Mouse (Mus musculus): Measurements from ENCODE around the gene Zcchc4. TPM values are rescaled to one million over a fixed set of nuclear protein-coding genes. Genes with fewer than 3 reads are reported as not detected.

Gene Zcchc4
- 10.8 TPM for polyA plus RNA-seq (2014; fragmentation: Illumina TruSeq; extraction: RNeasy Lipid Tissue Mini Kit (QIAGEN cat#74804); ENCODE audit: low read depth, low replicate concordance)

GRCm38 (mm10) chr5:52775237-52775636 is at the start of gene Zcchc4:
Gene Zcchc4, plus strand, starts transcription at chr5:52775409.

DNA sequence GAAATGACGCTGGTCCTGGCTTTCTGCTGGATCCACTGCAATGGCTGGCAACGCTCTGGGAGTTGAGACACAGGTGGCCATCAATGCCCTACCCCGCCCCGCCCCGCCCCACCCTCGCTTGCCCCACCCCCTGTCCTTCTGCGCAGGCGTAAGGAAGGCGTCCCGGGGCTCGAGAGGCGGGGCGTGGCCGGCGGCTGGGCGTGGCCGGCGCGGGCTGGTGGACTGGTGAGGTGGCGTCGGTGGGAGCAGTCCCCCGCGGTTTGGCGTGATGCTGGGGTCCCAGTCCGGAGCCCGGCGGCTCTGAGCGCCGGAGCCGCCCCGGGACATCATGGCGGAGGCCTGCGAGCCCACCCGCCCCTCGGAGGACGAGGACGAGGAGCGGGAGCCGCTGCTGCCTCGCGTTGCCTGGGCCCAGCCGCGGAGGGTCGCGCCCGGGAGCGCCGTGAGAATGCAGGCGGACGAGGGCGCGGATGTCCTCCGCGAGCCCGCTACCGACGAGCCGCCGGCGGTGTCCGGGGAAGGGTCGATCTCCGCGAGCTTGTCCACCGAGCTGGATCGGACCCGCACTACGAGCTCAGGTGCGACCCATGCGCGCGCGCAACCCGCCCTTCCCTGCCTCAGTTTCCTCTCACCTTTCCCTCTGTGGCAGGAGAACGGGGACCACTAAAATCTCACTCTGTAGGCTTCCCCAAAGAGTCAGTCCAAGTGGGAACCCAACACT is 33.7 kb upstream of the Zcchc4 start, which contains the start of gene Pi4k2b:
TSS of gene Pi4k2b (plus strand) at position 184 of the 721 bp plus-strand sequence.

DNA sequence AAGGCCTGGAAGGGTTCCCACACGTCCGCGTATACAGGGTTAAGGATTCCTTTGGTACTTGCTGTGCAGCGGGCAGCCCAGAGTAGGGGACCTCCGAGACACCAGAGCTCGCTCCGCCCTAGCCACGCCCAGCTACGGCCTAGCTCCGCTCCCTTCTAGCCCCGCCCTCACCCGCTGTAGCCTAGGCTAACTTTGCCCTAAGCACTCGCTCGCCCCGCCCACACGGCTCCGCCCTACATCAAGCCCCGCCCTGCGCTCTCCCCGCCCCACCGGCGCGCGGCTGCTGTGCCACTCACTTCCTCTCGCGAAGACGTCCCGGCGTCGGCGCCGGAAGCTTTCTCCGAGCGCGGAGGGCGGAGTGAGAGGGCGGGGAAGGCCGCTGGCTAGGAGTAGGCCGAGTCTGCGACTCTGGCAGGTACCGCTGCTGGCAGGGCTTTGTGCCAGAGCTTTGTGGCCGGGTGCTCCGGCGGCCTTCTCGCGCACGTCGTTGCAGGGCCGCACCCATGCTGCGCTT is 58.6 kb downstream of the Zcchc4 start, which contains the start of gene Anapc4:
TSS of gene Anapc4 (plus strand) at position 252 of the 514 bp plus-strand sequence.

Other genes with a start within 250 kb of the Zcchc4 start
- gene Lgi2, start 208.9 kb upstream of the Zcchc4 start, polyA plus RNA-seq (2014; fragmentation: Illumina TruSeq; extraction: RNeasy Lipid Tissue Mini Kit (QIAGEN cat#74804); ENCODE audit: low read depth, low replicate concordance) = 0.42 TPM
- 21.1 TPM for gene Sepsecs, start 105.7 kb upstream of the Zcchc4 start, polyA plus RNA-seq (2014; fragmentation: Illumina TruSeq; extraction: RNeasy Lipid Tissue Mini Kit (QIAGEN cat#74804); ENCODE audit: low read depth, low replicate concordance)
- 127 TPM for gene Pi4k2b, start 33.8 kb upstream of the Zcchc4 start, polyA plus RNA-seq (2014; fragmentation: Illumina TruSeq; extraction: RNeasy Lipid Tissue Mini Kit (QIAGEN cat#74804); ENCODE audit: low read depth, low replicate concordance)
- 67.1 TPM for gene Anapc4, start 58.6 kb downstream of the Zcchc4 start, polyA plus RNA-seq (2014; fragmentation: Illumina TruSeq; extraction: RNeasy Lipid Tissue Mini Kit (QIAGEN cat#74804); ENCODE audit: low read depth, low replicate concordance)